Mouse (Mus musculus) thymus, postnatal 36 days (tissue): ENCODE measurements at regions not wholly inside any gene's neighbourhood (a gene's known extent, or its start where the extent isn't known, plus 50 kb on each side); places are given as distances from the start of the nearest gene placed in this dataset.

Experiments
- DNase-seq, 2 experiments: peaks; one replicate each; pipeline ENCODE4 v3.0.0; 2022; ENCODE audit warnings: mixed read lengths in 2 of 2

GRCm38 (mm10) chr16:95196141-95196540 is 61.2 kb upstream of the Kcnj15 start:
- DNase-seq, result no peak

- peak; percentile 67 to 73 for DNase-seq
Measured at GRCm38 (mm10) chr16:95196622-95197021, 60.7 kb upstream of the Kcnj15 start.

GRCm38 (mm10) chr16:95198795-95199563 is 58.4 kb upstream of the Kcnj15 start:
- DNase-seq, result no peak

GRCm38 (mm10) chr16:95202126-95202883 is 55.1 kb upstream of the Kcnj15 start:
- no peak for DNase-seq

- no peak for DNase-seq
Measured at GRCm38 (mm10) chr16:95203026-95203425, 54.3 kb upstream of the Kcnj15 start.

- no peak for DNase-seq
Measured at GRCm38 (mm10) chr16:95203790-95204189, 53.6 kb upstream of the Kcnj15 start.

- DNase-seq, result no peak
Measured at GRCm38 (mm10) chr16:95204507-95204906, 52.9 kb upstream of the Kcnj15 start.

GRCm38 (mm10) chr16:95206445-95206844 is 50.9 kb upstream of the Kcnj15 start:
- DNase-seq, result no peak

GRCm38 (mm10) chr16:95207547-95207946 is 49.8 kb upstream of the Kcnj15 start:
- no peak for DNase-seq
